8 mouse cellular contexts compared by ENCODE assay signal in genomic region chr11:90686287-90687025, GRCm38 (mm10). TPM values are rescaled to one million over a fixed set of nuclear protein-coding genes. Genes with fewer than 3 reads are reported as not detected.
DNase-seq lines count a peak whose midpoint lies in the region; ATAC-seq and TF ChIP-seq lines count a peak whose summit lies in the region.

No protein-coding gene starts in this region.

- H3K4me3 ChIP-seq in forebrain, embryonic 13.5 days: peak overlapping the region; percentile 63
- peak overlapping the region; percentile 58 for H3K4me3 ChIP-seq in limb, embryonic 14.5 days (replicated peaks; ENCODE audit: low read length)
- peak overlapping the region; percentile 64 for H3K4me3 ChIP-seq in midbrain, embryonic 16.5 days (ENCODE audit: low read depth, low read length)

- peak overlapping the region; percentile 77 for H3K4me2 ChIP-seq in forebrain, embryonic 13.5 days
- peak overlapping the region; percentile 85 for H3K4me2 ChIP-seq in limb, embryonic 14.5 days (replicated peaks; ENCODE audit: low read depth, low read length, severe bottlenecking)
- peak overlapping the region; percentile 86 for H3K4me2 ChIP-seq in midbrain, embryonic 16.5 days (ENCODE audit: low read length)

- no peaks in the 10 kb centered on the region for H3K9me3 ChIP-seq in forebrain, embryonic 13.5 days (replicated peaks)
- no peaks in the 10 kb centered on the region for H3K9me3 ChIP-seq in limb, embryonic 14.5 days (ENCODE audit: control insufficient read depth, low read length)
- H3K9me3 ChIP-seq in midbrain, embryonic 16.5 days (replicated peaks; ENCODE audit: control insufficient read depth, low read length, poor library complexity, severe bottlenecking): no peaks in the 10 kb centered on the region

- DNase-seq in lung, adult 18-20 months: peak; percentile 13 to 52
- DNase-seq in lung, postnatal 14 days: no peak
- DNase-seq in limb, embryonic 14.5 days (ENCODE audit: low spot score): peak; percentile 37
- DNase-seq in MN1 (ENCODE audit: low spot score): no peak
- DNase-seq in cerebellum, adult 8-10 months: no peak
- no peak for DNase-seq in embryo, embryonic 10.5 days (ENCODE audit: low spot score)

- peaks cover 10% of the 10 kb centered on the region; the same call in 1 of the 2 replicates for H3K4me1 ChIP-seq in forebrain, embryonic 13.5 days
- H3K4me1 ChIP-seq in limb, embryonic 14.5 days (ENCODE audit: control insufficient read depth, insufficient read depth, low read length): no peaks in the 10 kb centered on the region; the same call in 1 of the 2 replicates
- H3K4me1 ChIP-seq in midbrain, embryonic 16.5 days (ENCODE audit: control insufficient read depth, insufficient read depth, low read length): peaks cover 2% of the 10 kb centered on the region; the same call in 1 of the 2 replicates

- H3K27ac ChIP-seq in forebrain, embryonic 13.5 days: no peak overlapping the region
- H3K27ac ChIP-seq in limb, embryonic 14.5 days (replicated peaks; ENCODE audit: low read depth, low read length): no peak overlapping the region
- no peak overlapping the region for H3K27ac ChIP-seq in midbrain, embryonic 16.5 days (ENCODE audit: low read length)

- 0 out of 2 replicates have a peak, but pooled peaks cover 4% of the 10 kb centered on the region for H3K27me3 ChIP-seq in forebrain, embryonic 13.5 days
- 0 out of 2 replicates have a peak, but pooled peaks cover 5% of the 10 kb centered on the region for H3K27me3 ChIP-seq in limb, embryonic 14.5 days (ENCODE audit: control insufficient read depth, insufficient read depth, low read length)
- H3K27me3 ChIP-seq in midbrain, embryonic 16.5 days (ENCODE audit: control insufficient read depth, insufficient read depth, low read depth, low read length): no peaks in the 10 kb centered on the region

- WGBS in forebrain, embryonic 13.5 days: 70% methylated on average over 13 of the region's 13 CpGs
- WGBS in limb, embryonic 14.5 days: 72% methylated on average over 13 of the region's 13 CpGs
- WGBS in midbrain, embryonic 16.5 days: 73% methylated on average over 13 of the region's 13 CpGs

- peak; percentile 1; the same call in 1 of the 2 replicates for ATAC-seq in forebrain, embryonic 13.5 days
- ATAC-seq in limb, embryonic 14.5 days (ENCODE audit: low FRiP score, low read depth): no peak
- ATAC-seq in midbrain, embryonic 16.5 days: no peak

- H3K9ac ChIP-seq in forebrain, embryonic 13.5 days: peak overlapping the region; percentile 56
- H3K9ac ChIP-seq in limb, embryonic 14.5 days (ENCODE audit: low read depth, low read length, severe bottlenecking): peak overlapping the region; percentile 60; the same call in 1 of the 2 replicates
- H3K9ac ChIP-seq in midbrain, embryonic 16.5 days (ENCODE audit: low read depth, low read length): no peak overlapping the region

- H3K36me3 ChIP-seq in forebrain, embryonic 13.5 days (ENCODE audit: poor library complexity, severe bottlenecking): no peaks in the 10 kb centered on the region
- H3K36me3 ChIP-seq in limb, embryonic 14.5 days (ENCODE audit: control insufficient read depth, insufficient read depth, low read length): peaks cover 3% of the 10 kb centered on the region; the same call in 1 of the 2 replicates
- H3K36me3 ChIP-seq in midbrain, embryonic 16.5 days (ENCODE audit: control insufficient read depth, insufficient read depth, low read length): no peaks in the 10 kb centered on the region

- no peak for TF ChIP-seq POLR2A in limb, embryonic 14.5 days (IDR thresholded peaks at IDR 0.05; ENCODE audit: borderline replicate concordance, extremely low read depth, insufficient read depth, insufficient read length)

RNA-seq across cellular contexts. Expression of gene Tom1l1, which starts 1.7 kb away (rescaled TPM):
- polyA plus RNA-seq in forebrain, embryonic 13.5 days (2015; fragmentation: Nextera tagmentation; extraction: Ambion mirVana): 12.7 and 13.0 TPM in 2 replicates
- polyA plus RNA-seq in limb, embryonic 14.5 days (2012; rRNA removed): 12.7 and 18.4 TPM in 2 replicates
- 32.9 and 36.8 TPM in 2 replicates for polyA plus RNA-seq in limb, embryonic 14.5 days (2014; fragmentation: Nextera tagmentation; extraction: Ambion mirVana)
- 18.6 and 19.8 TPM in 2 replicates for polyA plus RNA-seq in midbrain, embryonic 16.5 days (2015; fragmentation: Nextera tagmentation; extraction: Ambion mirVana)

RNA-seq across cellular contexts. Expression of gene Cox11, which starts 48.5 kb away (rescaled TPM):
- polyA plus RNA-seq in forebrain, embryonic 13.5 days (2015; fragmentation: Nextera tagmentation; extraction: Ambion mirVana): 31.5 and 32.9 TPM in 2 replicates
- polyA plus RNA-seq in limb, embryonic 14.5 days (2012; rRNA removed): 33.7 and 34.9 TPM in 2 replicates
- 26.6 and 28.1 TPM in 2 replicates for polyA plus RNA-seq in limb, embryonic 14.5 days (2014; fragmentation: Nextera tagmentation; extraction: Ambion mirVana)
- 38.5 and 39.7 TPM in 2 replicates for polyA plus RNA-seq in midbrain, embryonic 16.5 days (2015; fragmentation: Nextera tagmentation; extraction: Ambion mirVana)

RNA-seq across cellular contexts. Expression of gene Stxbp4, which starts 48.6 kb away (rescaled TPM):
- polyA plus RNA-seq in forebrain, embryonic 13.5 days (2015; fragmentation: Nextera tagmentation; extraction: Ambion mirVana): 29.4 and 30.1 TPM in 2 replicates
- polyA plus RNA-seq in limb, embryonic 14.5 days (2012; rRNA removed): 11.1 and 12.1 TPM in 2 replicates
- polyA plus RNA-seq in limb, embryonic 14.5 days (2014; fragmentation: Nextera tagmentation; extraction: Ambion mirVana): 21.8 and 26.9 TPM in 2 replicates
- 17.4 and 19.6 TPM in 2 replicates for polyA plus RNA-seq in midbrain, embryonic 16.5 days (2015; fragmentation: Nextera tagmentation; extraction: Ambion mirVana)

Comparison
In these comparisons a context has a peak if more than half of its experiments do, and no peak if none do; other contexts are left out.
1. DNase-seq: peak in lung, adult 18-20 months (2 of 2) and limb, embryonic 14.5 days (single experiment); none in lung, postnatal 14 days (single experiment), MN1 (single experiment), cerebellum, adult 8-10 months (single experiment) and embryo, embryonic 10.5 days (single experiment).
2. Peak in every context shown above with its lines, with median percentiles within 50 percentile points of each other: H3K4me2 ChIP-seq and H3K4me3 ChIP-seq.